Mouse (Mus musculus) hematopoietic stem cell, adult 5-6 weeks (primary cell): ENCODE measurements around the gene Upf2. TPM values are rescaled to one million over a fixed set of nuclear protein-coding genes. Genes with fewer than 3 reads are reported as not detected.

Experiments
- ATAC-seq, 2 experiments: fragments of 125-278 bp in 1 of 2; replicated peaks in 1 of 2; 2 replicates each; pipeline ENCODE4 v1.8.0; 2016 to 2017; ENCODE audit warnings: inconsistent platforms in 2 of 2, mild to moderate bottlenecking in 2 of 2, moderate number of reproducible peaks in 2 of 2, low read depth in 1 of 2, moderate TSS enrichment in 1 of 2; ENCODE audit not compliant: low FRiP score in 2 of 2, poor library complexity in 2 of 2, severe bottlenecking in 2 of 2, insufficient read depth in 1 of 2, low TSS enrichment in 1 of 2
- total RNA-seq: library from RNA; stranded (forward); fragments of 172-1452, 232-1000 nt; gene quantifications from 2 replicates; pipeline ENCODE4 v1.2.3, GENCODE M21; 2017

The Upf2 gene
- total RNA-seq, 1 experiment from 2014 or later = 46.3 TPM

GRCm38 (mm10) chr2:6042644-6043043 is 91.4 kb downstream of the Upf2 start:
- no peak for ATAC-seq

GRCm38 (mm10) chr2:6046796-6047195 is 95.5 kb downstream of the Upf2 start:
- ATAC-seq = no peak

- 0 out of 4 replicates have a peak, but pooled peaks of 1 of the 2 experiments have one; percentile 17 for ATAC-seq
These were observed 97.3 kb downstream of the Upf2 start for GRCm38 (mm10) chr2:6048570-6048969.

- ATAC-seq = no peak
These were observed 97.7 kb downstream of the Upf2 start for GRCm38 (mm10) chr2:6049018-6049417.

- ATAC-seq = no peak
These were observed 104.2 kb downstream of the Upf2 start for GRCm38 (mm10) chr2:6055466-6055865.

GRCm38 (mm10) chr2:6056518-6056917 is 105.2 kb downstream of the Upf2 start:
- ATAC-seq = no peak

GRCm38 (mm10) chr2:6059291-6059690 is 108.0 kb downstream of the Upf2 start:
- ATAC-seq = no peak

GRCm38 (mm10) chr2:6060071-6060804 is 109.0 kb downstream of the Upf2 start:
- ATAC-seq = no peak

GRCm38 (mm10) chr2:6067341-6067740 is 116.1 kb downstream of the Upf2 start:
- no peak for ATAC-seq

- ATAC-seq = no peak
These were observed 119.7 kb downstream of the Upf2 start for GRCm38 (mm10) chr2:6070925-6071324.

GRCm38 (mm10) chr2:6071598-6072440 is 120.5 kb downstream of the Upf2 start:
- no peak for ATAC-seq

- no peak for ATAC-seq
These were observed 121.5 kb downstream of the Upf2 start for GRCm38 (mm10) chr2:6072685-6073260.

GRCm38 (mm10) chr2:6074891-6075529 is 123.7 kb downstream of the Upf2 start:
- ATAC-seq = no peak

- no peak for ATAC-seq
These were observed 124.2 kb downstream of the Upf2 start for GRCm38 (mm10) chr2:6075530-6075896.

- no peak for ATAC-seq
These were observed 128.8 kb downstream of the Upf2 start for GRCm38 (mm10) chr2:6080037-6080436.

GRCm38 (mm10) chr2:6081108-6081507 is 129.8 kb downstream of the Upf2 start:
- ATAC-seq = no peak

- no peak for ATAC-seq
These were observed 131.3 kb downstream of the Upf2 start for GRCm38 (mm10) chr2:6082615-6083014.

GRCm38 (mm10) chr2:6083696-6084095 is 132.4 kb downstream of the Upf2 start:
- ATAC-seq = no peak
